Mouse (Mus musculus): ENCODE results near the gene Sat2.
A peak's percentile ranks its signal among the peaks of the same experiment; 100 is the strongest.

The Sat2 gene

GRCm38 (mm10) chr11:69670786-69671725 lies 49.2 kb downstream of the Sat2 start:
- DNase-seq (ENCODE audit: low spot score in 2 of 2): peak; percentile 93 to 94

DNA sequence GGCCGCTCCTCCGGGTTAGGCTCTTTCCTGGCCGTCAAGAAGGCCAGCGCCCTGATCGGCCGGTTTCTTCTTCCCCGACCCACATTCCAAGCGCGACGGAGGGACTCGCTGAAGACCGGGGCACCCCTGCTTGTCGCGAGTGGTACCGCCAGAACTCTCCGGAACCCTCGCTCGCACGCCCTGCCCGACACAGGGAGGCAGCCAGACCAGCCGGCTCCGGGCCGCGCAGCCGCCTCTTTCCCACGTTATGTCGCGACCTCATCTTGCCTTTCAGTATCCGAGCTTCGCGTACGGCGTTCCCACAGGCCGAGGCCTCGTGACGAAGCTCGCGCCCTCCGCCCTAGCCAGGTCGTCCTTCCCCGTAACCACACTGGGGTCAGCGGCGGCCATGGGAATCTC lies 49.9 kb downstream of the Sat2 start:
- DNase-seq (ENCODE audit: low spot score in 2 of 2): no peak

DNA sequence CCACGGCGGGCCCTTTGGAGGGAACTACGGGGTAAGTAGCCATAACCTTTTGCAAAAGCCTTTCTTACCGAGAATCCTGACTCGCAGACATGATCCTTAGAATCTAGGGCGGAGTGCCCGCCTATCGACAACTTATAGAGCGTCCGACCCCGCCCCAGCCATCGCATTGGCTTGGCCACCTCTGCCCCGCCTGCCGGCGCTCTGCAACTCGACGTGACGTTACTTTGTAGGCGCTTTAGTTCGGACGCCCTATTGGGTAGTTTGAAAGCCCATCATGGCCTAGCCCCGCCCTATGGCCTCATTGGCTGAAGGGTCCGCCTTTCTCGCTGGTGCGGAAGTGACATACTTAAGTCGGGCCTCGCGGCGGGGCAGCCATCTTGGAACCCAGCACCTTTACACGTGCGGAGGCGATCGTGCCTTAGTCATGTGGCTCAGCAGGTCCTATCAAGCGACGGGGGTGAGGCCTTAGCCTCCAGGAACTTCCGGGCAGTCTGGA lies 50.4 kb downstream of the Sat2 start, which contains the start of gene Eif4a1:
TSS of gene Eif4a1 (minus strand) at position 213 of the 496 bp plus-strand sequence.
- DNase-seq (ENCODE audit: low spot score in 2 of 2): peak; percentile 100
